In genomic region chrX:135087068-135087579, GRCm38 (mm10) we compare ENCODE assay signal across 7 mouse cellular contexts.
A peak's percentile ranks its signal among the peaks of the same experiment; 100 is the strongest.
DNase-seq lines count a peak whose midpoint lies in the region; ATAC-seq and TF ChIP-seq lines count a peak whose summit lies in the region.
"Not testable (repeated sequence)": the region's sequence is repeated elsewhere in the genome, so short reads cannot be mapped to it uniquely, and the experiment has no call there.

No protein-coding gene starts in this region.

- not testable (repeated sequence) for H3K9me3 ChIP-seq in embryonic facial prominence, embryonic 10.5 days; hindbrain, embryonic 15.5 days; lung, embryonic 14.5 days (ENCODE audit: low read depth, low read length); midbrain, embryonic 10.5 days (replicated peaks)

- not testable (repeated sequence) for H3K36me3 ChIP-seq in embryonic facial prominence, embryonic 10.5 days (replicated peaks); hindbrain, embryonic 15.5 days; lung, embryonic 14.5 days (ENCODE audit: insufficient read depth); midbrain, embryonic 10.5 days

- not testable (repeated sequence) for TF ChIP-seq CTCF in lung, embryonic 14.5 days (IDR thresholded peaks at IDR 0.05; ENCODE audit: low read depth)

- H3K4me2 ChIP-seq in hindbrain, embryonic 15.5 days; lung, embryonic 14.5 days: not testable (repeated sequence)

- 19% methylated on average over 7 of the region's 7 CpGs for WGBS in embryonic facial prominence, embryonic 10.5 days
- 23% methylated on average over 7 of the region's 7 CpGs for WGBS in hindbrain, embryonic 15.5 days
- WGBS in lung, embryonic 14.5 days, result 27% methylated on average over 7 of the region's 7 CpGs
- 29% methylated on average over 7 of the region's 7 CpGs for WGBS in midbrain, embryonic 10.5 days

- ATAC-seq in hindbrain, embryonic 15.5 days (ENCODE audit: low FRiP score, low read depth), result peak; percentile 68; the same call in 1 of the 2 replicates
- ATAC-seq in lung, embryonic 14.5 days (ENCODE audit: insufficient read depth), result peak; percentile 79; the same call in 1 of the 2 replicates

- DNase-seq in adrenal gland, adult (ENCODE audit: inconsistent age in 2 of 2, low spot score in 1 of 2), result peak; percentile 17 to 79
- peak; percentile 41 for DNase-seq in embryonic facial prominence, embryonic 10.5 days (ENCODE audit: low spot score)
- DNase-seq in kidney, postnatal 14 days, result peak; percentile 40
- peak; percentile 27 for DNase-seq in lung, embryonic 14.5 days
- DNase-seq in midbrain, embryonic 10.5 days (ENCODE audit: low spot score), result peak; percentile 31
- DNase-seq in spleen, postnatal 14 days (ENCODE audit: low spot score in 2 of 2), result peak; percentile 6 to 20

- H3K4me1 ChIP-seq in embryonic facial prominence, embryonic 10.5 days; hindbrain, embryonic 15.5 days (replicated peaks); lung, embryonic 14.5 days (ENCODE audit: insufficient read depth); midbrain, embryonic 10.5 days: not testable (repeated sequence)

- not testable (repeated sequence) for H3K4me3 ChIP-seq in embryonic facial prominence, embryonic 10.5 days; hindbrain, embryonic 15.5 days; lung, embryonic 14.5 days (ENCODE audit: low read depth, low read length); midbrain, embryonic 10.5 days

- H3K27ac ChIP-seq in embryonic facial prominence, embryonic 10.5 days (replicated peaks); hindbrain, embryonic 15.5 days (replicated peaks); lung, embryonic 14.5 days (ENCODE audit: low read depth); midbrain, embryonic 10.5 days (replicated peaks): not testable (repeated sequence)

- H3K9ac ChIP-seq in hindbrain, embryonic 15.5 days; lung, embryonic 14.5 days: not testable (repeated sequence)

- peaks cover 37% of the 10 kb centered on the region for H3K27me3 ChIP-seq in embryonic facial prominence, embryonic 10.5 days (replicated peaks; ENCODE audit: low read depth, poor library complexity, severe bottlenecking)
- H3K27me3 ChIP-seq in hindbrain, embryonic 15.5 days; lung, embryonic 14.5 days (ENCODE audit: insufficient read depth, low read length): not testable (repeated sequence)
- H3K27me3 ChIP-seq in midbrain, embryonic 10.5 days (ENCODE audit: low read depth, poor library complexity, severe bottlenecking), result peaks cover 51% of the 10 kb centered on the region
